Mouse (Mus musculus): ENCODE data around the gene Tbc1d10c. TPM values are rescaled to one million over a fixed set of nuclear protein-coding genes. Genes with fewer than 3 reads are reported as not detected.

The Tbc1d10c gene
- total and polyA plus RNA-seq, 3 experiments = 43.5 to 58.5 (median 46.3) TPM

DNA sequence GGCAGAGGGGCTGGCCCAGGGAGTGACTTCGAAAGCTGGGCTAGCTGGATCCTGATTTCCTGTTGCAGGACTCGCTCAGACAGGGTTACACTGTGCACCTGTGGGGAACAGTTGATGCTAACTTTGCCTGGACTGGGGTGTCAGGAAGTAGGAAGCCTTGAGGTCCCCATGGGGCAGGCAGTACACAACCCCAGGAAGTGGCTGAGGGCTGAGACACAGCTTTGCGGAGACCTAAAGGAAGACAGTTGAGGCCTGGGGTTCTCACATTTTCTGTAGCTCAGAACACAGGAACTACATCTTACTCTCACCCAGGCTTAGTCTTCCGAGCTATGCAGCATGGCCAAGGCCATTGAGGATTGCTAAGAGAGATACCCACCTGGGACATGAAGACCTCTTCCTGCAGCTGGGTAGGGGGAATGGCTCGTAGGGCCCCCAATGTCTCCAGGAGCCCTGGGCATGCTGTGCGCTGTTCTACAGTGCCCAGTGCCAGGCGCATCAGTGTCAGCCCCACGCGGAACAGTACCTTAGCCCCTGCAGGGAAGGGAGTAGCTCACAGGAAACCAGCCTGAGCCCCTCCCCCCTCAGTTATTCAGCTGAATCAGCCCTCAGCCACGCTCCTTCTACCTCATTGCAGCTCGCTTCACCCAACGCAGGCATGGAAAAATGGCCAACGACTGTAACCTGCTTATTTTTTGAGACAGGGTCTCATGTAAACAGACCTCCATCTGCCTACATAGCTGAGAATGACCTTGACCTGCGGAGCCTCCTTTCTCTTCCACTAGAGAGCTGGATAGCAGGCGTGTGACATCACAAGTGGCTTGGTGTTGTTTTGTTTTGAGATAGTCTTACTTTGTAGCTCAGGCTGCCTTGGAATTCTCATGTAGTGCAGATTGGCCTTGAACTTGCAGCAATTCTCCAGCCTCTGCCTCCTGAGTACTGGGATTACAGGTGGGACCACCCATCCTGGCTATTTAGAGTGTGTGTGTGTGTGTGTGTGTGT, 5.8 kb downstream of the Tbc1d10c start:
- H3K27ac ChIP-seq (ENCODE audit: insufficient read depth, low read depth) = peak overlapping the region; percentile 67
- DNase-seq (ENCODE audit: extremely low read depth) = peak; percentile 61
- in situ Hi-C loops (cut with MboI; ENCODE audit: low pct_ligation_motif_present, low pct_unique_long_range_greater_than_20kb, low sequenced_read_pairs) = no loop called here

DNA sequence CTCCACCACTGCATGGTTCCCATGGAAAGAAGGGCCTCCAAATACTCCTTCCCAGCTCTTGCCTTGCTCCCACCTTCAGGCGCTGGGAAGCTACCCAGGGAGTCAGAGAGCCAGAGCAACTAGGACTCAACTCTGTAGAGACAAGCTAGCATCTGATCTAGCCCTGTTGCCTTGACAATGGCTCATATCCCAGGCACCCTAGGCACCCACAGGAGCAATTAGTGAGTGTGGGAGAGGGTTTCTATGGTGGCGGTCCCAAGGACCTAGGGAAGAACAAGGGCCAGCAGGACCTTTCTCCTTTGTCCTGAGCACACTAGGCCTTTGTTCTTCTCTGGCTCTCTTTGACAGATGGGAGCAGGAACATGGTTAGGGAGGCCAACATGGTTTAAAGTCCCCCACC, 7.4 kb downstream of the Tbc1d10c start:
- Histone ChIP-seq H3K27me3 (replicated peaks) (no peaks in the 10 kb centered on the region), H3K9ac (ENCODE audit: insufficient read depth, low read depth) (no peak overlapping the region), H3K4me2 (ENCODE audit: insufficient read depth, low read depth, poor library complexity, severe bottlenecking) (no peak overlapping the region), H3K9me3 (replicated peaks; ENCODE audit: low read length) (no peaks in the 10 kb centered on the region), H3K4me1 (ENCODE audit: control insufficient read depth in 1 of 2, insufficient read depth in 2 of 2) (peaks cover 17 to 71% of the 10 kb centered on the region in 2 experiments), H3K4me3 (replicated peaks in 1 of 3; ENCODE audit: low read depth in 2 of 3, low read length in 2 of 3, poor library complexity in 1 of 3) (no peak overlapping the region), H3K27ac (ENCODE audit: insufficient read depth, low read depth) (no peak overlapping the region), H3K79me2 (replicated peaks; ENCODE audit: control insufficient read depth, extremely low read depth, insufficient read depth, poor library complexity, severe bottlenecking) (peaks cover 3% of the 10 kb centered on the region; the same call in 1 of the 2 replicates), H3K36me3 (replicated peaks in 1 of 2; ENCODE audit: control insufficient read depth in 1 of 2, insufficient read depth in 1 of 2, low read length in 1 of 2) (peaks cover 71 to 95% of the 10 kb centered on the region in 2 experiments)
- dilution Hi-C loops (cut with MboI; ENCODE audit: extremely low pct_ligation_motif_present, extremely low pct_unique_long_range_greater_than_20kb, low sequenced_read_pairs) = no loop called here
- in situ Hi-C loops (cut with MboI; ENCODE audit: low pct_ligation_motif_present, low pct_unique_long_range_greater_than_20kb, low sequenced_read_pairs) = no loop called here
- no peak for TF ChIP-seq MYC (IDR thresholded peaks at IDR 0.05; ENCODE audit: low read depth, low read length)
- TF ChIP-seq BHLHE40 (IDR thresholded peaks at IDR 0.05; ENCODE audit: low read depth, low read length) = no peak
- TF ChIP-seq CHD1 (IDR thresholded peaks at IDR 0.05; ENCODE audit: low read depth, low read length) = no peak
- no peak for TF ChIP-seq ZNF384 (IDR thresholded peaks at IDR 0.05; ENCODE audit: low read depth, low read length)
- TF ChIP-seq CHD2 (IDR thresholded peaks at IDR 0.05; ENCODE audit: low read length) = no peak
- no peak for TF ChIP-seq KAT2A (IDR thresholded peaks at IDR 0.05; ENCODE audit: insufficient replicate concordance, low read length)
- TF ChIP-seq MAFK (IDR thresholded peaks at IDR 0.05; ENCODE audit: insufficient replicate concordance, low read length) = no peak
- TF ChIP-seq USF1 (IDR thresholded peaks at IDR 0.05; ENCODE audit: low read depth, low read length) = no peak
- TF ChIP-seq EP300 (IDR thresholded peaks at IDR 0.05; ENCODE audit: low read length) = no peak
- TF ChIP-seq RAD21 (IDR thresholded peaks at IDR 0.05; ENCODE audit: low read depth, low read length) = no peak
- no peak for TF ChIP-seq ZC3H11A (IDR thresholded peaks at IDR 0.05; ENCODE audit: low read depth, low read length)
- no peak for DNase-seq (ENCODE audit: extremely low read depth)

More for the DNA sequence above, 5.8 kb downstream of the Tbc1d10c start:
- Histone ChIP-seq H3K27me3 (replicated peaks) (no peaks in the 10 kb centered on the region), H3K9me3 (replicated peaks; ENCODE audit: low read length) (no peaks in the 10 kb centered on the region), H3K4me1 (ENCODE audit: control insufficient read depth in 1 of 2, insufficient read depth in 2 of 2) (peaks cover 28 to 80% of the 10 kb centered on the region in 2 experiments), H3K4me3 (replicated peaks in 1 of 3; ENCODE audit: low read depth in 2 of 3, low read length in 2 of 3, poor library complexity in 1 of 3) (peak overlapping the region in 1 of 3 experiments; percentile 9), H3K9ac (ENCODE audit: insufficient read depth, low read depth) (no peak overlapping the region), H3K4me2 (ENCODE audit: insufficient read depth, low read depth, poor library complexity, severe bottlenecking) (no peak overlapping the region), H3K79me2 (replicated peaks; ENCODE audit: control insufficient read depth, extremely low read depth, insufficient read depth, poor library complexity, severe bottlenecking) (peaks cover 19% of the 10 kb centered on the region), H3K36me3 (replicated peaks in 1 of 2; ENCODE audit: control insufficient read depth in 1 of 2, insufficient read depth in 1 of 2, low read length in 1 of 2) (peaks cover 70 to 88% of the 10 kb centered on the region in 2 experiments)
- dilution Hi-C loops (cut with MboI; ENCODE audit: extremely low pct_ligation_motif_present, extremely low pct_unique_long_range_greater_than_20kb, low sequenced_read_pairs) = no loop called here
- TF ChIP-seq KAT2A (IDR thresholded peaks at IDR 0.05; ENCODE audit: insufficient replicate concordance, low read length) (no peak), CHD1 (IDR thresholded peaks at IDR 0.05; ENCODE audit: low read depth, low read length) (no peak), MAFK (IDR thresholded peaks at IDR 0.05; ENCODE audit: insufficient replicate concordance, low read length) (no peak), ELF1 (IDR thresholded peaks at IDR 0.05; ENCODE audit: low read depth, low read length) (peak; percentile 41), SMC3 (IDR thresholded peaks at IDR 0.05; ENCODE audit: low read depth, low read length) (no peak), MAZ (IDR thresholded peaks at IDR 0.05; ENCODE audit: low read depth, low read length) (no peak), ZC3H11A (IDR thresholded peaks at IDR 0.05; ENCODE audit: low read depth, low read length) (no peak)
